Mouse (Mus musculus) MEL (cell line): ENCODE measurements around the gene Ncam2. TPM values are rescaled to one million over a fixed set of nuclear protein-coding genes. Genes with fewer than 3 reads are reported as not detected.

Source experiments
- DNase-seq: peaks from one replicate; pipeline ENCODE4 v3.0.0; 2011; ENCODE audit warnings: low read depth, low spot score
- H3K27ac ChIP-seq: 2 replicates; pipeline ENCODE4 v1.5.1; 2012; ENCODE audit warnings: low read depth, mild to moderate bottlenecking, control low read depth, low read length, moderate library complexity; ENCODE audit not compliant: control insufficient read depth
- H3K27me3 ChIP-seq, 2 experiments: fragments of 150-350 bp in 1 of 2; sonication (generic) in 1 of 2; 2 replicates each; pipeline ENCODE4 v1.6.1; 2012; ENCODE audit warnings: low read length in 2 of 2, mild to moderate bottlenecking in 2 of 2, improper control_type of control experiment in 1 of 2, moderate library complexity in 1 of 2; ENCODE audit not compliant: insufficient read depth in 2 of 2, control insufficient read depth in 1 of 2
- H3K36me3 ChIP-seq, 2 experiments: 2 replicates each; pipeline ENCODE4 v1.6.1; 2012 to 2014; ENCODE audit warnings: low read length in 2 of 2, improper control_type of control experiment in 1 of 2, inconsistent platforms in 1 of 2, mild to moderate bottlenecking in 1 of 2; ENCODE audit not compliant: insufficient read depth in 2 of 2, control insufficient read depth in 1 of 2
- H3K4me1 ChIP-seq, 2 experiments: fragments of 150-350 bp in 1 of 2; sonication (generic) in 1 of 2; 2 replicates each; pipeline ENCODE4 v1.6.1; 2012; ENCODE audit warnings: low read length in 2 of 2, improper control_type of control experiment in 1 of 2, mild to moderate bottlenecking in 1 of 2; ENCODE audit not compliant: insufficient read depth in 2 of 2, control insufficient read depth in 1 of 2
- H3K4me3 ChIP-seq, 2 experiments: fragments of 150-350 bp in 1 of 2; sonication (generic) in 1 of 2; 2 replicates each; pipeline ENCODE4 v1.5.1; 2012; ENCODE audit warnings: low read depth in 2 of 2, low read length in 2 of 2, mild to moderate bottlenecking in 2 of 2, moderate library complexity in 2 of 2, control low read depth in 1 of 2, improper control_type of control experiment in 1 of 2; ENCODE audit not compliant: control insufficient read depth in 1 of 2, insufficient read depth in 1 of 2
- H3K79me2 ChIP-seq: 2 replicates; pipeline ENCODE4 v1.6.1; 2012; ENCODE audit warnings: mild to moderate bottlenecking, low read length, moderate library complexity; ENCODE audit not compliant: control insufficient read depth, poor library complexity, insufficient read depth
- H3K9ac ChIP-seq: 2 replicates; pipeline ENCODE4 v1.6.1; 2012; ENCODE audit warnings: low read depth, mild to moderate bottlenecking, control low read depth, low read length, moderate library complexity; ENCODE audit not compliant: control insufficient read depth, poor library complexity, severe bottlenecking
- H3K9me3 ChIP-seq: fragments of 150-350 bp; sonication (generic); replicated peaks from 2 replicates; pipeline ENCODE4 v1.6.1; 2012; ENCODE audit warnings: mild to moderate bottlenecking, low read length, improper control_type of control experiment, moderate library complexity; ENCODE audit not compliant: insufficient read depth
- BHLHE40 ChIP-seq: IDR thresholded peaks from 2 replicates; pipeline ENCODE4 v1.6.1; 2012; ENCODE audit warnings: low read depth, mild to moderate bottlenecking, inconsistent platforms, low read length, improper control_type of control experiment, borderline replicate concordance
- CHD2 ChIP-seq: IDR thresholded peaks from 2 replicates; pipeline ENCODE4 v1.6.1; 2011; ENCODE audit warnings: low read length, improper control_type of control experiment
- CTCF ChIP-seq, 3 experiments: IDR thresholded peaks in 2 of 3; conservative IDR thresholded peaks in 1 of 3; 2 replicates each; pipeline ENCODE4 v1.5.1; 2011 to 2012; ENCODE audit warnings: low read length in 3 of 3, low read depth in 2 of 3, mild to moderate bottlenecking in 2 of 3, improper control_type of control experiment in 1 of 3, inconsistent platforms in 1 of 3, mixed read lengths in 1 of 3, moderate library complexity in 1 of 3; ENCODE audit not compliant: control insufficient read depth in 1 of 3, insufficient read depth in 1 of 3, poor library complexity in 1 of 3, severe bottlenecking in 1 of 3
- E2F4 ChIP-seq: IDR thresholded peaks from 2 replicates; pipeline ENCODE4 v1.6.1; 2011; ENCODE audit warnings: low read depth, low read length, improper control_type of control experiment, borderline replicate concordance
- ELF1 ChIP-seq: IDR thresholded peaks from 2 replicates; pipeline ENCODE4 v1.6.1; 2014; ENCODE audit warnings: low read depth, mild to moderate bottlenecking, inconsistent platforms, low read length, improper control_type of control experiment, moderate library complexity
- EP300 ChIP-seq, 2 experiments: IDR thresholded peaks; 2 replicates each; pipeline ENCODE4 v1.6.1; 2011; ENCODE audit warnings: improper control_type of control experiment in 2 of 2, low read length in 2 of 2, low read depth in 1 of 2, mild to moderate bottlenecking in 1 of 2
- ETS1 ChIP-seq: IDR thresholded peaks from 2 replicates; pipeline ENCODE4 v1.6.1; 2012; ENCODE audit warnings: low read depth, mild to moderate bottlenecking, inconsistent platforms, low read length, improper control_type of control experiment, moderate library complexity
- GABPA ChIP-seq: IDR thresholded peaks from 2 replicates; pipeline ENCODE4 v1.6.1; 2012; ENCODE audit warnings: low read depth, mild to moderate bottlenecking, inconsistent platforms, low read length, improper control_type of control experiment, moderate library complexity
- GATA1 ChIP-seq: IDR thresholded peaks from 2 replicates; pipeline ENCODE4 v1.6.1; 2011; ENCODE audit warnings: low read depth, low read length, improper control_type of control experiment
- HCFC1 ChIP-seq: IDR thresholded peaks from 2 replicates; pipeline ENCODE4 v1.6.1; 2012; ENCODE audit warnings: low read depth, mild to moderate bottlenecking, inconsistent platforms, low read length, improper control_type of control experiment, moderate library complexity
- KAT2A ChIP-seq: conservative IDR thresholded peaks from 2 replicates; pipeline ENCODE4 v1.6.1; 2012; ENCODE audit warnings: low read depth, low read length, improper control_type of control experiment, inconsistent platforms
- MAFK ChIP-seq: IDR thresholded peaks from 2 replicates; pipeline ENCODE4 v1.6.1; 2011; ENCODE audit warnings: low read depth, mild to moderate bottlenecking, low read length, improper control_type of control experiment, borderline replicate concordance
- MAX ChIP-seq: IDR thresholded peaks from 2 replicates; pipeline ENCODE4 v1.6.1; 2011; ENCODE audit warnings: low read length, improper control_type of control experiment
- MAZ ChIP-seq: IDR thresholded peaks from 2 replicates; pipeline ENCODE4 v1.6.1; 2012; ENCODE audit warnings: low read depth, mild to moderate bottlenecking, inconsistent platforms, low read length, improper control_type of control experiment
- MYB ChIP-seq: IDR thresholded peaks from 2 replicates; pipeline ENCODE4 v1.6.1; 2011; ENCODE audit warnings: mild to moderate bottlenecking, low read depth, low read length, improper control_type of control experiment
- NRF1 ChIP-seq: IDR thresholded peaks from 2 replicates; pipeline ENCODE4 v1.6.1; 2014; ENCODE audit warnings: low read depth, mild to moderate bottlenecking, inconsistent platforms, low read length, improper control_type of control experiment, moderate library complexity; ENCODE audit not compliant: poor library complexity, insufficient read depth, severe bottlenecking
- POLR2A ChIP-seq, 2 experiments: IDR thresholded peaks; 2 replicates each; pipeline ENCODE4 v1.6.1; 2011 to 2012; ENCODE audit warnings: low read length in 2 of 2, mild to moderate bottlenecking in 2 of 2, control low read depth in 1 of 2, improper control_type of control experiment in 1 of 2, low read depth in 1 of 2, moderate library complexity in 1 of 2; ENCODE audit not compliant: control insufficient read depth in 1 of 2, insufficient read depth in 1 of 2, poor library complexity in 1 of 2
- POLR2AphosphoS2 ChIP-seq: IDR thresholded peaks from 2 replicates; pipeline ENCODE4 v1.6.1; 2011; ENCODE audit warnings: low read length, improper control_type of control experiment
- POLR2AphosphoS5 ChIP-seq: IDR thresholded peaks from 2 replicates; pipeline ENCODE4 v1.6.1; 2012; ENCODE audit warnings: low read depth, borderline replicate concordance, mild to moderate bottlenecking, inconsistent platforms, low read length, moderate library complexity, mixed read lengths
- RAD21 ChIP-seq: IDR thresholded peaks from 2 replicates; pipeline ENCODE4 v1.6.1; 2011; ENCODE audit warnings: mild to moderate bottlenecking, low read depth, low read length, improper control_type of control experiment
- RCOR1 ChIP-seq: IDR thresholded peaks from 2 replicates; pipeline ENCODE4 v1.6.1; 2012; ENCODE audit warnings: low read depth, mild to moderate bottlenecking, inconsistent platforms, low read length, improper control_type of control experiment
- SIN3A ChIP-seq: IDR thresholded peaks from 2 replicates; pipeline ENCODE4 v1.6.1; 2012; ENCODE audit warnings: low read length, improper control_type of control experiment, inconsistent platforms
- SMC3 ChIP-seq: IDR thresholded peaks from 2 replicates; pipeline ENCODE4 v1.6.1; 2011; ENCODE audit warnings: low read depth, low read length, improper control_type of control experiment
- TAL1 ChIP-seq: IDR thresholded peaks from 2 replicates; pipeline ENCODE4 v1.6.1; 2012; ENCODE audit warnings: mild to moderate bottlenecking, inconsistent platforms, low read length, moderate library complexity, mixed read lengths
- TBP ChIP-seq: IDR thresholded peaks from 2 replicates; pipeline ENCODE4 v1.8.0; 2011; ENCODE audit warnings: low read depth, low read length, improper control_type of control experiment
- TCF12 ChIP-seq: IDR thresholded peaks from 2 replicates; pipeline ENCODE4 v1.6.1; 2014; ENCODE audit warnings: low read depth, mild to moderate bottlenecking, inconsistent platforms, low read length, improper control_type of control experiment, moderate library complexity
- UBTF ChIP-seq: IDR thresholded peaks from 2 replicates; pipeline ENCODE4 v1.6.1; 2012; ENCODE audit warnings: low read depth, mild to moderate bottlenecking, inconsistent platforms, low read length, improper control_type of control experiment, moderate library complexity, borderline replicate concordance; ENCODE audit not compliant: insufficient read depth
- USF1 ChIP-seq: IDR thresholded peaks from 2 replicates; pipeline ENCODE4 v1.6.1; 2014; ENCODE audit warnings: low read depth, mild to moderate bottlenecking, inconsistent platforms, low read length, improper control_type of control experiment, moderate library complexity
- USF2 ChIP-seq, 2 experiments: IDR thresholded peaks; 2 replicates each; pipeline ENCODE4 v1.6.1; 2011 to 2012; ENCODE audit warnings: improper control_type of control experiment in 2 of 2, low read length in 2 of 2, borderline replicate concordance in 1 of 2, inconsistent platforms in 1 of 2, low read depth in 1 of 2, mild to moderate bottlenecking in 1 of 2; ENCODE audit not compliant: insufficient read depth in 1 of 2
- ZC3H11A ChIP-seq: IDR thresholded peaks from 2 replicates; pipeline ENCODE4 v1.6.1; 2012; ENCODE audit warnings: low read depth, mild to moderate bottlenecking, inconsistent platforms, low read length, improper control_type of control experiment
- ZKSCAN1 ChIP-seq: IDR thresholded peaks from 2 replicates; pipeline ENCODE4 v1.6.1; 2012; ENCODE audit warnings: low read depth, mild to moderate bottlenecking, inconsistent platforms, low read length, improper control_type of control experiment, moderate library complexity
- ZNF384 ChIP-seq: IDR thresholded peaks from 2 replicates; pipeline ENCODE4 v1.6.1; 2012; ENCODE audit warnings: low read depth, mild to moderate bottlenecking, inconsistent platforms, low read length, improper control_type of control experiment
- polyA plus RNA-seq, 2 experiments: library from polyadenylated mRNA; stranded (reverse) in 1 of 2; unstranded in 1 of 2; fragments of >175 nt in 1 of 2; fragments of >200 nt in 1 of 2; gene quantifications; 2 replicates each; pipeline versions ENCODE4 v1.2.1 to v1.2.4; 2012; ENCODE audit warnings: low replicate concordance in 2 of 2, low read depth in 1 of 2; ENCODE audit not compliant: insufficient read length in 2 of 2, insufficient read depth in 1 of 2, missing spikeins in 1 of 2
- total RNA-seq: library from RNA; depleted of rRNA; stranded (reverse); fragments of 300-350 nt; gene quantifications from 2 replicates; pipeline ENCODE4 v1.2.3, GENCODE M21; 2012

Gene Ncam2
- total and polyA plus RNA-seq, 3 experiments: not detected

DNA sequence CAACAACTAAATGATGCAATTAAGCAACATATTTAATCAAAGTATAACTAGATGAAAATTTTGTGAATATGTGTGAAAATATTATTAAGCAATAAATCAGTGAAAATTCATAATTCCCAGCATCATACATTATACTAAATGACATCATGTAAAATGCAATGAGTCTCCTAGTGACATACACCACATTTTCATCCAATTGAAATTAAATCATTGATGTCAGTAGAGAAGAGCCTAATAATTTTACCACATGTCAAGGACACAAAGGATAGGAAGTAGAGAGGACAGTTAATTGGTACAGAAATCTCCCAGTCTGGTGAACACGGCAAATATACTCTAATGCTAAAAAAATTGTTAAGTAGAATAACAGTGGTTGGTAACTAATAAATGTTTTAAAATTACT is 118.5 kb downstream of the Ncam2 start:
- no peaks in the 10 kb centered on the region for H3K79me2 ChIP-seq
- H3K27me3 ChIP-seq: no peaks in the 10 kb centered on the region
- H3K4me1 ChIP-seq: no peaks in the 10 kb centered on the region
- no peak overlapping the region for H3K27ac ChIP-seq
- no peak for TF ChIP-seq RCOR1
- TF ChIP-seq CHD2: no peak
- no peak for TF ChIP-seq TCF12
- no peak for TF ChIP-seq MAZ
- no peak for TF ChIP-seq KAT2A
- TF ChIP-seq ZKSCAN1: no peak
- TF ChIP-seq ETS1: no peak
- TF ChIP-seq MAFK: no peak
- TF ChIP-seq POLR2AphosphoS5: no peak
- TF ChIP-seq SIN3A: no peak
- no peak for TF ChIP-seq TBP
- no peak for TF ChIP-seq POLR2AphosphoS2
- no peak for TF ChIP-seq MYB
- no peak overlapping the region for H3K9ac ChIP-seq
- no peak overlapping the region for H3K4me3 ChIP-seq
- no peaks in the 10 kb centered on the region for H3K9me3 ChIP-seq
- DNase-seq: no peak
- H3K36me3 ChIP-seq: no peaks in the 10 kb centered on the region

DNA sequence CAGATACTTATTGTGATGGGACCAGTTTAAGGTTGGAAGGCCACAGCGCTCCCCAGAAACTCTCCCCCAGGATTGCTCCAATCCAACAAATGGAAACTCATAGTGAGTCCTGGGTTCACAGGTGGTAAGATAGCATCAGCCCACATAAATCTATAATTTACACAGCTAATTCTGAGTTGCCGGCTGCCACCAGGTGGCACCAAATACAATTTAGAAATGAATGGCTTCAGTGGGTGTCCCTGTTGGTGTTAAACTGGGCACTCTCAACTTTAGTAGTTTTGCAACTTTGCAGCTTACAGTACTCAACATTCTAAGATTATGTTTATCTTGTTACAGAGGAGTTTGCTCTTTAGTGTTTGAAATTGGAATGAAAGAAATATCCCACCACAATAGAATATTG is 130.0 kb downstream of the Ncam2 start:
- Histone ChIP-seq H3K27ac (no peak overlapping the region), H3K9ac (no peak overlapping the region), H3K4me3 (no peak overlapping the region), H3K4me1 (no peaks in the 10 kb centered on the region), H3K27me3 (no peaks in the 10 kb centered on the region), H3K79me2 (no peaks in the 10 kb centered on the region), H3K36me3 (no peaks in the 10 kb centered on the region), H3K9me3 (no peaks in the 10 kb centered on the region)
- peak; percentile 27 for DNase-seq
- TF ChIP-seq RAD21: peak; percentile 38
- peak; percentile 74 for TF ChIP-seq SMC3
- TF ChIP-seq MAX: no peak
- TF ChIP-seq GATA1: no peak
- peak; percentile 36 to 53 (median 37); a peak in 5 of 6 replicates for TF ChIP-seq CTCF (IDR thresholded peaks at IDR 0.05 in 2 of 3, conservative IDR thresholded peaks at IDR 0.05 in 1 of 3; ENCODE audit: control insufficient read depth in 1 of 3, insufficient read depth in 1 of 3, low read depth in 2 of 3, low read length in 3 of 3, poor library complexity in 1 of 3, severe bottlenecking in 1 of 3)
- 0 out of 2 replicates have a peak, but pooled peaks have one; percentile 4 for TF ChIP-seq ZC3H11A
- no peak for TF ChIP-seq POLR2AphosphoS2
- TF ChIP-seq BHLHE40: no peak
- TF ChIP-seq EP300 (IDR thresholded peaks at IDR 0.05; ENCODE audit: low read depth in 1 of 2, low read length in 2 of 2): no peak
- TF ChIP-seq TAL1: no peak
- no peak for TF ChIP-seq ZKSCAN1
- no peak for TF ChIP-seq ETS1
- TF ChIP-seq GABPA: no peak
- TF ChIP-seq HCFC1: no peak
- TF ChIP-seq ZNF384: no peak
- no peak for TF ChIP-seq MAZ
- TF ChIP-seq POLR2A (IDR thresholded peaks at IDR 0.05; ENCODE audit: control insufficient read depth in 1 of 2, insufficient read depth in 1 of 2, low read depth in 1 of 2, low read length in 2 of 2, poor library complexity in 1 of 2): no peak
- TF ChIP-seq UBTF: no peak
- TF ChIP-seq TBP: no peak
- no peak for TF ChIP-seq NRF1
- no peak for TF ChIP-seq USF1
- no peak for TF ChIP-seq RCOR1
- no peak for TF ChIP-seq SIN3A
- no peak for TF ChIP-seq ELF1
- no peak for TF ChIP-seq USF2 (IDR thresholded peaks at IDR 0.05; ENCODE audit: borderline replicate concordance in 1 of 2, insufficient read depth in 1 of 2, low read depth in 1 of 2, low read length in 2 of 2)
- no peak for TF ChIP-seq E2F4
